ENCODE assay signal across 8 mouse cellular contexts in genomic region chr7:141361510-141361909, GRCm38 (mm10). TPM values are rescaled to one million over a fixed set of nuclear protein-coding genes. Genes with fewer than 3 reads are reported as not detected.
DNase-seq lines count a peak whose midpoint lies in the region; ATAC-seq lines count a peak whose summit lies in the region.

No protein-coding gene starts in this region.

- no peak overlapping the region for H3K4me3 ChIP-seq in liver, embryonic 13.5 days (replicated peaks)
- H3K4me3 ChIP-seq in liver, embryonic 11.5 days (ENCODE audit: low read depth, low read length) = no peak overlapping the region

- no peak overlapping the region for H3K27ac ChIP-seq in liver, embryonic 13.5 days
- H3K27ac ChIP-seq in liver, embryonic 11.5 days (ENCODE audit: low read depth, low read length) = no peak overlapping the region; the same call in 1 of the 2 replicates

- H3K9ac ChIP-seq in liver, embryonic 13.5 days = no peak overlapping the region
- no peak overlapping the region for H3K9ac ChIP-seq in liver, embryonic 11.5 days (ENCODE audit: low read depth, low read length)

- H3K4me2 ChIP-seq in liver, embryonic 13.5 days = 0 out of 2 replicates have a peak overlapping the region, but pooled peaks have one; percentile 3
- H3K4me2 ChIP-seq in liver, embryonic 11.5 days = no peak overlapping the region; the same call in 1 of the 2 replicates

- 20% methylated on average over 24 of the region's 24 CpGs for WGBS in liver, embryonic 13.5 days (ENCODE audit: insufficient replicate concordance)
- WGBS in liver, embryonic 11.5 days = 22% methylated on average over 24 of the region's 24 CpGs

- peaks cover 42% of the 10 kb centered on the region for H3K27me3 ChIP-seq in liver, embryonic 13.5 days
- peaks cover 10% of the 10 kb centered on the region for H3K27me3 ChIP-seq in liver, embryonic 11.5 days (replicated peaks; ENCODE audit: control insufficient read depth, insufficient read depth, low read length)

- H3K4me1 ChIP-seq in liver, embryonic 13.5 days (replicated peaks) = peaks cover 40% of the 10 kb centered on the region
- peaks cover 13% of the 10 kb centered on the region for H3K4me1 ChIP-seq in liver, embryonic 11.5 days (replicated peaks; ENCODE audit: control insufficient read depth, insufficient read depth, low read length)

- H3K9me3 ChIP-seq in liver, embryonic 13.5 days (replicated peaks) = no peaks in the 10 kb centered on the region
- no peaks in the 10 kb centered on the region for H3K9me3 ChIP-seq in liver, embryonic 11.5 days (ENCODE audit: control insufficient read depth, low read length)

- no peak for ATAC-seq in liver, embryonic 13.5 days (ENCODE audit: low read depth)
- no peak for ATAC-seq in liver, embryonic 11.5 days (replicated peaks; ENCODE audit: low FRiP score)

- DNase-seq in liver, embryonic 13.5 days = no peak
- DNase-seq in liver, embryonic 11.5 days (ENCODE audit: low spot score) = no peak
- peak; percentile 83 for DNase-seq in cerebellum, adult 9-11 months
- peak; percentile 72 for DNase-seq in kidney, postnatal 10 days
- peak; percentile 33 to 49 for DNase-seq in spleen, postnatal 36 days (ENCODE audit: low spot score in 2 of 2)
- no peak for DNase-seq in layer of hippocampus, adult 9-11 months
- DNase-seq in heart, adult 18-20 months = no peak
- no peak for DNase-seq in adrenal gland, postnatal 36 days

- no peaks in the 10 kb centered on the region for H3K36me3 ChIP-seq in liver, embryonic 13.5 days
- no peaks in the 10 kb centered on the region for H3K36me3 ChIP-seq in liver, embryonic 11.5 days (ENCODE audit: control insufficient read depth, insufficient read depth, low read length)

RNA-seq across cellular contexts. Expression of gene Eps8l2, which starts 22.8 kb away (rescaled TPM):
- 5.1 and 6.6 TPM in 2 replicates for polyA plus RNA-seq in liver, embryonic 13.5 days (2015; fragmentation: Nextera tagmentation; extraction: Ambion mirVana)
- 5.4 and 7.7 TPM in 2 replicates for polyA plus RNA-seq in liver, embryonic 11.5 days (2014; fragmentation: Nextera tagmentation; extraction: Ambion mirVana)
- total RNA-seq in heart, adult 18-20 months (2021) = 1 to 10 TPM; 1.7 to 3.0 TPM
- total RNA-seq in adrenal gland, postnatal 36 days (2021) = 1 to 10 TPM; 1.8 to 3.2 TPM

RNA-seq across cellular contexts. Expression of gene Taldo1, which starts 30.5 kb away (rescaled TPM):
- polyA plus RNA-seq in liver, embryonic 13.5 days (2015; fragmentation: Nextera tagmentation; extraction: Ambion mirVana) = 518 and 542 TPM in 2 replicates
- 442 and 472 TPM in 2 replicates for polyA plus RNA-seq in liver, embryonic 11.5 days (2014; fragmentation: Nextera tagmentation; extraction: Ambion mirVana)
- 100 to 1,000 TPM; 106 to 141 TPM for total RNA-seq in heart, adult 18-20 months (2021)
- total RNA-seq in adrenal gland, postnatal 36 days (2021) = 100 to 1,000 TPM; 707 to 724 TPM

RNA-seq across cellular contexts. Expression of gene Tmem80, which starts 34.0 kb away (rescaled TPM):
- 18.2 and 19.6 TPM in 2 replicates for polyA plus RNA-seq in liver, embryonic 13.5 days (2015; fragmentation: Nextera tagmentation; extraction: Ambion mirVana)
- 22.2 and 27.4 TPM in 2 replicates for polyA plus RNA-seq in liver, embryonic 11.5 days (2014; fragmentation: Nextera tagmentation; extraction: Ambion mirVana)
- 10 to 100 TPM; 14.6 to 15.7 TPM for total RNA-seq in heart, adult 18-20 months (2021)
- total RNA-seq in adrenal gland, postnatal 36 days (2021) = 10 to 100 TPM; 23.9 to 27.1 TPM

RNA-seq across cellular contexts. Expression of gene Deaf1, which starts 34.0 kb away (rescaled TPM):
- 16.3 and 17.1 TPM in 2 replicates for polyA plus RNA-seq in liver, embryonic 13.5 days (2015; fragmentation: Nextera tagmentation; extraction: Ambion mirVana)
- polyA plus RNA-seq in liver, embryonic 11.5 days (2014; fragmentation: Nextera tagmentation; extraction: Ambion mirVana) = 48.6 and 54.0 TPM in 2 replicates
- 10 to 100 TPM; 11.7 to 12.6 TPM for total RNA-seq in heart, adult 18-20 months (2021)
- 10 to 100 TPM; 25.8 to 37.5 TPM for total RNA-seq in adrenal gland, postnatal 36 days (2021)

RNA-seq across cellular contexts. Expression of gene Gatd1, which starts 52.4 kb away (rescaled TPM):
- 18.1 and 18.3 TPM in 2 replicates for polyA plus RNA-seq in liver, embryonic 13.5 days (2015; fragmentation: Nextera tagmentation; extraction: Ambion mirVana)
- polyA plus RNA-seq in liver, embryonic 11.5 days (2014; fragmentation: Nextera tagmentation; extraction: Ambion mirVana) = 35.0 and 41.6 TPM in 2 replicates
- total RNA-seq in heart, adult 18-20 months (2021) = 10 to 100 TPM; 11.3 to 12.4 TPM
- total RNA-seq in adrenal gland, postnatal 36 days (2021) = 10 to 100 TPM; 24.9 to 46.7 TPM

Comparison
In these comparisons a context has a peak if more than half of its experiments do, and no peak if none do; other contexts are left out.
1. DNase-seq: peak in cerebellum, adult 9-11 months (single experiment), kidney, postnatal 10 days (single experiment) and spleen, postnatal 36 days (2 of 2); none in liver, embryonic 13.5 days (single experiment), liver, embryonic 11.5 days (single experiment), layer of hippocampus, adult 9-11 months (single experiment), heart, adult 18-20 months (0 of 2) and adrenal gland, postnatal 36 days (0 of 2).
2. RNA of gene Taldo1, which starts 30.5 kb away (total RNA-seq): 707 to 724 TPM in adrenal gland, postnatal 36 days; 106 to 141 TPM in heart, adult 18-20 months; every median in the first group is over 4 times any median in the second.